Mouse (Mus musculus): ENCODE measurements around the gene Rsph14. TPM values are rescaled to one million over a fixed set of nuclear protein-coding genes. Genes with fewer than 3 reads are reported as not detected.
A peak's percentile ranks its signal among the peaks of the same experiment; 100 is the strongest.

Gene Rsph14
- polyA plus RNA-seq, 1 experiment from 2014 or later = not detected

- Histone ChIP-seq H3K9me3 (ENCODE audit: control insufficient read depth, low read length) (no peaks in the 10 kb centered on the region), H3K36me3 (ENCODE audit: control insufficient read depth, insufficient read depth, low read length) (no peaks in the 10 kb centered on the region), H3K9ac (ENCODE audit: low read depth, low read length) (peak overlapping the region; percentile 29; the same call in 1 of the 2 replicates), H3K4me2 (ENCODE audit: low read depth, low read length) (peak overlapping the region; percentile 90), H3K4me1 (ENCODE audit: control insufficient read depth, insufficient read depth, low read length) (peaks cover 45% of the 10 kb centered on the region), H3K4me3 (ENCODE audit: low read length) (peak overlapping the region; percentile 89), H3K27me3 (replicated peaks; ENCODE audit: control insufficient read depth, insufficient read depth, low read length) (no peaks in the 10 kb centered on the region), H3K27ac (ENCODE audit: low read length) (no peak overlapping the region; the same call in 1 of the 2 replicates)
- ATAC-seq = peak; percentile 15; the same call in 1 of the 2 replicates
- WGBS = 43% methylated on average over 12 of the region's 12 CpGs
These were observed 31.0 kb upstream of the Rsph14 start for GRCm38 (mm10) chr10:75063301-75063965.

GRCm38 (mm10) chr10:75062621-75063020 is 30.2 kb upstream of the Rsph14 start:
- peak overlapping the region; percentile 89 for H3K4me3 ChIP-seq (ENCODE audit: low read length)
- H3K27ac ChIP-seq (ENCODE audit: low read length) = no peak overlapping the region
- H3K4me2 ChIP-seq (ENCODE audit: low read depth, low read length) = peak overlapping the region; percentile 90
- ATAC-seq = no peak
- no peaks in the 10 kb centered on the region for H3K27me3 ChIP-seq (replicated peaks; ENCODE audit: control insufficient read depth, insufficient read depth, low read length)
- no peak overlapping the region for H3K9ac ChIP-seq (ENCODE audit: low read depth, low read length)
- H3K4me1 ChIP-seq (ENCODE audit: control insufficient read depth, insufficient read depth, low read length) = peaks cover 41% of the 10 kb centered on the region
- no peaks in the 10 kb centered on the region for H3K9me3 ChIP-seq (ENCODE audit: control insufficient read depth, low read length)
- WGBS = 41% methylated on average over 6 of the region's 6 CpGs
- H3K36me3 ChIP-seq (ENCODE audit: control insufficient read depth, insufficient read depth, low read length) = no peaks in the 10 kb centered on the region

- no peaks in the 10 kb centered on the region for H3K9me3 ChIP-seq (ENCODE audit: control insufficient read depth, low read length)
- no peak for ATAC-seq
- H3K9ac ChIP-seq (ENCODE audit: low read depth, low read length) = peak overlapping the region; percentile 81
- no peaks in the 10 kb centered on the region for H3K27me3 ChIP-seq (replicated peaks; ENCODE audit: control insufficient read depth, insufficient read depth, low read length)
- peak overlapping the region; percentile 90 for H3K4me2 ChIP-seq (ENCODE audit: low read depth, low read length)
- no peak overlapping the region for H3K27ac ChIP-seq (ENCODE audit: low read length)
- H3K4me3 ChIP-seq (ENCODE audit: low read length) = peak overlapping the region; percentile 89
- no peaks in the 10 kb centered on the region for H3K36me3 ChIP-seq (ENCODE audit: control insufficient read depth, insufficient read depth, low read length)
- peaks cover 38% of the 10 kb centered on the region for H3K4me1 ChIP-seq (ENCODE audit: control insufficient read depth, insufficient read depth, low read length)
- 22% methylated on average over 6 of the region's 6 CpGs for WGBS
These were observed 29.8 kb upstream of the Rsph14 start for GRCm38 (mm10) chr10:75062189-75062561.

- H3K9me3 ChIP-seq (ENCODE audit: control insufficient read depth, low read length) = no peaks in the 10 kb centered on the region
- H3K4me3 ChIP-seq (ENCODE audit: low read length) = peak overlapping the region; percentile 89
- H3K4me1 ChIP-seq (ENCODE audit: control insufficient read depth, insufficient read depth, low read length) = peaks cover 38% of the 10 kb centered on the region
- H3K27ac ChIP-seq (ENCODE audit: low read length) = no peak overlapping the region
- ATAC-seq = no peak
- H3K9ac ChIP-seq (ENCODE audit: low read depth, low read length) = peak overlapping the region; percentile 81
- 3% methylated on average over 70 of the region's 71 CpGs for WGBS
- peak overlapping the region; percentile 90 for H3K4me2 ChIP-seq (ENCODE audit: low read depth, low read length)
- no peaks in the 10 kb centered on the region for H3K27me3 ChIP-seq (replicated peaks; ENCODE audit: control insufficient read depth, insufficient read depth, low read length)
- H3K36me3 ChIP-seq (ENCODE audit: control insufficient read depth, insufficient read depth, low read length) = no peaks in the 10 kb centered on the region
These were observed 29.2 kb upstream of the Rsph14 start for GRCm38 (mm10) chr10:75061341-75062188.

- H3K4me1 ChIP-seq (ENCODE audit: control insufficient read depth, insufficient read depth, low read length) = peaks cover 36% of the 10 kb centered on the region
- 0% methylated on average over 43 of the region's 48 CpGs for WGBS
- peak overlapping the region; percentile 90 for H3K4me2 ChIP-seq (ENCODE audit: low read depth, low read length)
- peak overlapping the region; percentile 81 for H3K9ac ChIP-seq (ENCODE audit: low read depth, low read length)
- ATAC-seq = peak; percentile 21; the same call in 1 of the 2 replicates
- H3K27me3 ChIP-seq (replicated peaks; ENCODE audit: control insufficient read depth, insufficient read depth, low read length) = no peaks in the 10 kb centered on the region
- H3K9me3 ChIP-seq (ENCODE audit: control insufficient read depth, low read length) = no peaks in the 10 kb centered on the region
- H3K27ac ChIP-seq (ENCODE audit: low read length) = peak overlapping the region; percentile 41
- peak overlapping the region; percentile 89 for H3K4me3 ChIP-seq (ENCODE audit: low read length)
- no peaks in the 10 kb centered on the region for H3K36me3 ChIP-seq (ENCODE audit: control insufficient read depth, insufficient read depth, low read length)
These were observed 28.5 kb upstream of the Rsph14 start for GRCm38 (mm10) chr10:75060843-75061235.

GRCm38 (mm10) chr10:75060217-75060842 is 27.9 kb upstream of the Rsph14 start, which contains the start of gene Bcr:
Gene Bcr, plus strand, starts transcription at chr10:75060592.
- ATAC-seq = peak; percentile 87
- Histone ChIP-seq H3K9me3 (ENCODE audit: control insufficient read depth, low read length) (no peaks in the 10 kb centered on the region), H3K27me3 (replicated peaks; ENCODE audit: control insufficient read depth, insufficient read depth, low read length) (no peaks in the 10 kb centered on the region), H3K4me2 (ENCODE audit: low read depth, low read length) (peak within 1 kb of the TSS; percentile 90), H3K4me3 (ENCODE audit: low read length) (peak within 1 kb of the TSS; percentile 89), H3K9ac (ENCODE audit: low read depth, low read length) (peak within 1 kb of the TSS; percentile 81), H3K4me1 (ENCODE audit: control insufficient read depth, insufficient read depth, low read length) (peaks cover 32% of the 10 kb centered on the region), H3K36me3 (ENCODE audit: control insufficient read depth, insufficient read depth, low read length) (no peaks in the 10 kb centered on the region), H3K27ac (ENCODE audit: low read length) (peak within 1 kb of the TSS; percentile 41)
- under 1% methylated on average over 48 of the region's 73 CpGs for WGBS

- H3K4me2 ChIP-seq (ENCODE audit: low read depth, low read length) = peak overlapping the region; percentile 90
- no peaks in the 10 kb centered on the region for H3K36me3 ChIP-seq (ENCODE audit: control insufficient read depth, insufficient read depth, low read length)
- H3K27ac ChIP-seq (ENCODE audit: low read length) = no peak overlapping the region
- peak overlapping the region; percentile 89 for H3K4me3 ChIP-seq (ENCODE audit: low read length)
- 2% methylated on average over 11 of the region's 11 CpGs for WGBS
- ATAC-seq = peak; percentile 36; the same call in 1 of the 2 replicates
- no peaks in the 10 kb centered on the region for H3K27me3 ChIP-seq (replicated peaks; ENCODE audit: control insufficient read depth, insufficient read depth, low read length)
- H3K9me3 ChIP-seq (ENCODE audit: control insufficient read depth, low read length) = no peaks in the 10 kb centered on the region
- H3K9ac ChIP-seq (ENCODE audit: low read depth, low read length) = no peak overlapping the region
- peaks cover 33% of the 10 kb centered on the region for H3K4me1 ChIP-seq (ENCODE audit: control insufficient read depth, insufficient read depth, low read length)
These were observed 27.0 kb upstream of the Rsph14 start for GRCm38 (mm10) chr10:75059396-75059795.

GRCm38 (mm10) chr10:75058761-75059395 is 26.5 kb upstream of the Rsph14 start:
- Histone ChIP-seq H3K4me1 (ENCODE audit: control insufficient read depth, insufficient read depth, low read length) (peaks cover 36% of the 10 kb centered on the region), H3K27ac (ENCODE audit: low read length) (no peak overlapping the region), H3K4me3 (ENCODE audit: low read length) (no peak overlapping the region), H3K36me3 (ENCODE audit: control insufficient read depth, insufficient read depth, low read length) (no peaks in the 10 kb centered on the region), H3K4me2 (ENCODE audit: low read depth, low read length) (no peak overlapping the region), H3K27me3 (replicated peaks; ENCODE audit: control insufficient read depth, insufficient read depth, low read length) (no peaks in the 10 kb centered on the region), H3K9me3 (ENCODE audit: control insufficient read depth, low read length) (no peaks in the 10 kb centered on the region), H3K9ac (ENCODE audit: low read depth, low read length) (no peak overlapping the region)
- WGBS = 43% methylated on average over 9 of the region's 9 CpGs
- no peak for ATAC-seq

- Histone ChIP-seq H3K36me3 (ENCODE audit: control insufficient read depth, insufficient read depth, low read length) (no peaks in the 10 kb centered on the region), H3K9me3 (ENCODE audit: control insufficient read depth, low read length) (no peaks in the 10 kb centered on the region), H3K4me1 (ENCODE audit: control insufficient read depth, insufficient read depth, low read length) (peaks cover 30% of the 10 kb centered on the region), H3K9ac (ENCODE audit: low read depth, low read length) (no peak overlapping the region), H3K4me3 (ENCODE audit: low read length) (no peak overlapping the region), H3K27me3 (replicated peaks; ENCODE audit: control insufficient read depth, insufficient read depth, low read length) (no peaks in the 10 kb centered on the region), H3K27ac (ENCODE audit: low read length) (no peak overlapping the region), H3K4me2 (ENCODE audit: low read depth, low read length) (no peak overlapping the region)
- no peak for ATAC-seq
- 66% methylated on average over 8 of the region's 8 CpGs for WGBS
These were observed 25.9 kb upstream of the Rsph14 start for GRCm38 (mm10) chr10:75058336-75058735.

All from intestine, embryonic 16.5 days (tissue).